Mouse (Mus musculus): Measurements from ENCODE around the gene Celsr3. TPM values are rescaled to one million over a fixed set of nuclear protein-coding genes. Genes with fewer than 3 reads are reported as not detected.

The Celsr3 gene
- total and polyA plus RNA-seq, 2 experiments from 2014 or later = 6.8 to 52.2 TPM

- no peak for TF ChIP-seq CTCF (IDR thresholded peaks at IDR 0.05; ENCODE audit: low read depth)
- H3K36me3 ChIP-seq (ENCODE audit: insufficient read depth) = peaks cover 51% of the 10 kb centered on the region
- H3K4me3 ChIP-seq (ENCODE audit: low read depth, low read length) = peak within 1 kb of the TSS; percentile 66
- 96% methylated on average over 3 of the region's 3 CpGs for WGBS
- no peaks in the 10 kb centered on the region for H3K9me3 ChIP-seq (ENCODE audit: low read length)
- H3K4me1 ChIP-seq (ENCODE audit: insufficient read depth) = 0 out of 2 replicates have a peak, but pooled peaks cover 3% of the 10 kb centered on the region
- DNase-seq (no peak), ATAC-seq (no peak)
- peak within 1 kb of the TSS; percentile 69 for H3K4me2 ChIP-seq (ENCODE audit: low read depth)
- peak within 1 kb of the TSS; percentile 66 for H3K9ac ChIP-seq
- no peaks in the 10 kb centered on the region for H3K27me3 ChIP-seq (ENCODE audit: insufficient read depth, low read length)
- peak within 1 kb of the TSS; percentile 64 for H3K27ac ChIP-seq (ENCODE audit: low read depth, low read length)
These were observed 26.9 kb downstream of the Celsr3 start, which contains the start of gene Slc26a6 for GRCm38 (mm10) chr9:108852976-108853375. TSS of gene Slc26a6 (plus strand) at chr9:108853283.

GRCm38 (mm10) chr9:108853635-108854240, 27.6 kb downstream of the Celsr3 start:
- peak; percentile 72 for TF ChIP-seq CTCF (IDR thresholded peaks at IDR 0.05; ENCODE audit: low read depth)
- peak overlapping the region; percentile 66 for H3K9ac ChIP-seq
- H3K27me3 ChIP-seq (ENCODE audit: insufficient read depth, low read length) = no peaks in the 10 kb centered on the region
- H3K27ac ChIP-seq (ENCODE audit: low read depth, low read length) = peak overlapping the region; percentile 64
- 0 out of 2 replicates have a peak, but pooled peaks cover 3% of the 10 kb centered on the region for H3K4me1 ChIP-seq (ENCODE audit: insufficient read depth)
- DNase-seq (peak; percentile 94), ATAC-seq (peak; percentile 94)
- H3K4me2 ChIP-seq (ENCODE audit: low read depth) = peak overlapping the region; percentile 69
- peaks cover 51% of the 10 kb centered on the region for H3K36me3 ChIP-seq (ENCODE audit: insufficient read depth)
- H3K4me3 ChIP-seq (ENCODE audit: low read depth, low read length) = peak overlapping the region; percentile 66
- 4% methylated on average over 24 of the region's 25 CpGs for WGBS
- no peaks in the 10 kb centered on the region for H3K9me3 ChIP-seq (ENCODE audit: low read length)

GRCm38 (mm10) chr9:108854241-108854696, 28.1 kb downstream of the Celsr3 start:
- Histone ChIP-seq H3K4me3 (ENCODE audit: low read depth, low read length) (peak overlapping the region; percentile 66), H3K9me3 (ENCODE audit: low read length) (no peaks in the 10 kb centered on the region), H3K4me1 (ENCODE audit: insufficient read depth) (0 out of 2 replicates have a peak, but pooled peaks cover 3% of the 10 kb centered on the region), H3K4me2 (ENCODE audit: low read depth) (peak overlapping the region; percentile 69), H3K9ac (peak overlapping the region; percentile 66), H3K27me3 (ENCODE audit: insufficient read depth, low read length) (no peaks in the 10 kb centered on the region), H3K36me3 (ENCODE audit: insufficient read depth) (peaks cover 51% of the 10 kb centered on the region), H3K27ac (ENCODE audit: low read depth, low read length) (peak overlapping the region; percentile 64)
- peak; percentile 88 for ATAC-seq
- no peak for TF ChIP-seq CTCF (IDR thresholded peaks at IDR 0.05; ENCODE audit: low read depth)
- under 1% methylated on average over 28 of the region's 28 CpGs for WGBS
- peak; percentile 89 for DNase-seq

- Histone ChIP-seq H3K4me2 (ENCODE audit: low read depth) (no peak overlapping the region), H3K4me3 (ENCODE audit: low read depth, low read length) (no peak overlapping the region), H3K4me1 (ENCODE audit: insufficient read depth) (0 out of 2 replicates have a peak, but pooled peaks cover 3% of the 10 kb centered on the region), H3K9me3 (ENCODE audit: low read length) (no peaks in the 10 kb centered on the region), H3K9ac (no peak overlapping the region), H3K27me3 (ENCODE audit: insufficient read depth, low read length) (no peaks in the 10 kb centered on the region), H3K36me3 (ENCODE audit: insufficient read depth) (peaks cover 43% of the 10 kb centered on the region), H3K27ac (ENCODE audit: low read depth, low read length) (no peak overlapping the region)
- ATAC-seq = no peak
- no peak for DNase-seq
- no peak for TF ChIP-seq CTCF (IDR thresholded peaks at IDR 0.05; ENCODE audit: low read depth)
- 64% methylated on average over 5 of the region's 5 CpGs for WGBS
These were observed 29.2 kb downstream of the Celsr3 start for GRCm38 (mm10) chr9:108855335-108855734.

GRCm38 (mm10) chr9:108858792-108859527, 32.8 kb downstream of the Celsr3 start:
- H3K36me3 ChIP-seq (ENCODE audit: insufficient read depth) = peaks cover 41% of the 10 kb centered on the region
- no peaks in the 10 kb centered on the region for H3K4me1 ChIP-seq (ENCODE audit: insufficient read depth)
- no peaks in the 10 kb centered on the region for H3K27me3 ChIP-seq (ENCODE audit: insufficient read depth, low read length)
- DNase-seq = no peak
- no peak for ATAC-seq
- no peak overlapping the region for H3K4me2 ChIP-seq (ENCODE audit: low read depth)
- WGBS = 77% methylated on average over 8 of the region's 8 CpGs
- H3K9me3 ChIP-seq (ENCODE audit: low read length) = no peaks in the 10 kb centered on the region
- no peak overlapping the region for H3K27ac ChIP-seq (ENCODE audit: low read depth, low read length)
- H3K9ac ChIP-seq = no peak overlapping the region
- no peak overlapping the region for H3K4me3 ChIP-seq (ENCODE audit: low read depth, low read length)
- no peak for TF ChIP-seq CTCF (IDR thresholded peaks at IDR 0.05; ENCODE audit: low read depth)

Small RNA genes within 50 kb of the gene (microRNA-seq; reads per million reads assigned to microRNA genes)
- gene Gm23156 = 0 reads per million in 2 experiments

Other genes with a start within 250 kb of the Celsr3 start
- 353 and 511 TPM in 2 replicates for gene Wdr6, start 247.6 kb upstream of the Celsr3 start, total RNA-seq (2014; rRNA removed)
- gene Wdr6, start 247.6 kb upstream of the Celsr3 start, polyA plus RNA-seq (2015; fragmentation: Nextera tagmentation; extraction: Ambion mirVana) = 206 and 283 TPM in 2 replicates
- gene P4htm, start 228.7 kb upstream of the Celsr3 start, total RNA-seq (2014; rRNA removed) = 29.2 and 39.3 TPM in 2 replicates
- 35.4 and 39.9 TPM in 2 replicates for gene P4htm, start 228.7 kb upstream of the Celsr3 start, polyA plus RNA-seq (2015; fragmentation: Nextera tagmentation; extraction: Ambion mirVana)
- 68.2 and 70.9 TPM in 2 replicates for gene Arih2, start 176.9 kb upstream of the Celsr3 start, total RNA-seq (2014; rRNA removed)
- gene Arih2, start 176.9 kb upstream of the Celsr3 start, polyA plus RNA-seq (2015; fragmentation: Nextera tagmentation; extraction: Ambion mirVana) = 32.3 and 40.3 TPM in 2 replicates
- gene Slc25a20, start 164.2 kb upstream of the Celsr3 start, total RNA-seq (2014; rRNA removed) = 37.6 and 40.5 TPM in 2 replicates
- gene Slc25a20, start 164.2 kb upstream of the Celsr3 start, polyA plus RNA-seq (2015; fragmentation: Nextera tagmentation; extraction: Ambion mirVana) = 35.2 and 39.6 TPM in 2 replicates
- gene Prkar2a, start 137.0 kb upstream of the Celsr3 start, total RNA-seq (2014; rRNA removed) = 81.2 and 104 TPM in 2 replicates
- gene Prkar2a, start 137.0 kb upstream of the Celsr3 start, polyA plus RNA-seq (2015; fragmentation: Nextera tagmentation; extraction: Ambion mirVana) = 23.0 and 34.3 TPM in 2 replicates
- 136 and 140 TPM in 2 replicates for gene Ip6k2, start 42.5 kb upstream of the Celsr3 start, total RNA-seq (2014; rRNA removed)
- gene Ip6k2, start 42.5 kb upstream of the Celsr3 start, polyA plus RNA-seq (2015; fragmentation: Nextera tagmentation; extraction: Ambion mirVana) = 218 and 226 TPM in 2 replicates
- 27.4 and 27.6 TPM in 2 replicates for gene Nckipsd, start 18.0 kb upstream of the Celsr3 start, total RNA-seq (2014; rRNA removed)
- 18.6 and 24.5 TPM in 2 replicates for gene Nckipsd, start 18.0 kb upstream of the Celsr3 start, polyA plus RNA-seq (2015; fragmentation: Nextera tagmentation; extraction: Ambion mirVana)
- gene Slc26a6, start 27.0 kb downstream of the Celsr3 start, total RNA-seq (2014; rRNA removed) = 19.4 and 29.6 TPM in 2 replicates
- 15.9 and 18.0 TPM in 2 replicates for gene Slc26a6, start 27.0 kb downstream of the Celsr3 start, polyA plus RNA-seq (2015; fragmentation: Nextera tagmentation; extraction: Ambion mirVana)
- gene Tmem89, start 88.3 kb downstream of the Celsr3 start, total RNA-seq (2014; rRNA removed) = 0.23 and 0.24 TPM in 2 replicates
- 0.20 and 0.33 TPM in 2 replicates for gene Tmem89, start 88.3 kb downstream of the Celsr3 start, polyA plus RNA-seq (2015; fragmentation: Nextera tagmentation; extraction: Ambion mirVana)
- 327 and 365 TPM in 2 replicates for gene Uqcrc1, start 110.3 kb downstream of the Celsr3 start, total RNA-seq (2014; rRNA removed)
- gene Uqcrc1, start 110.3 kb downstream of the Celsr3 start, polyA plus RNA-seq (2015; fragmentation: Nextera tagmentation; extraction: Ambion mirVana) = 482 and 490 TPM in 2 replicates
- gene Col7a1, start 127.3 kb downstream of the Celsr3 start, total RNA-seq (2014; rRNA removed) = 2.7 and 5.4 TPM in 2 replicates
- 1.3 and 1.6 TPM in 2 replicates for gene Col7a1, start 127.3 kb downstream of the Celsr3 start, polyA plus RNA-seq (2015; fragmentation: Nextera tagmentation; extraction: Ambion mirVana)
- gene Ucn2, start 159.7 kb downstream of the Celsr3 start, total RNA-seq (2014; rRNA removed) = 0.23 TPM in 1 of 2 replicates, not detected in the other
- gene Ucn2, start 159.7 kb downstream of the Celsr3 start, polyA plus RNA-seq (2015; fragmentation: Nextera tagmentation; extraction: Ambion mirVana) = not detected in 2 replicates
- gene Pfkfb4, start 165.5 kb downstream of the Celsr3 start, total RNA-seq (2014; rRNA removed) = 27.1 and 46.4 TPM in 2 replicates
- gene Pfkfb4, start 165.5 kb downstream of the Celsr3 start, polyA plus RNA-seq (2015; fragmentation: Nextera tagmentation; extraction: Ambion mirVana) = 16.6 and 21.7 TPM in 2 replicates
- gene Shisa5, start 212.2 kb downstream of the Celsr3 start, total RNA-seq (2014; rRNA removed) = 66.2 and 68.4 TPM in 2 replicates
- 75.9 and 77.3 TPM in 2 replicates for gene Shisa5, start 212.2 kb downstream of the Celsr3 start, polyA plus RNA-seq (2015; fragmentation: Nextera tagmentation; extraction: Ambion mirVana)
- gene Trex1, start 233.4 kb downstream of the Celsr3 start, total RNA-seq (2014; rRNA removed) = 22.5 and 25.3 TPM in 2 replicates
- gene Trex1, start 233.4 kb downstream of the Celsr3 start, polyA plus RNA-seq (2015; fragmentation: Nextera tagmentation; extraction: Ambion mirVana) = 16.5 and 20.3 TPM in 2 replicates
- 45.2 and 46.1 TPM in 2 replicates for gene Atrip, start 247.8 kb downstream of the Celsr3 start, total RNA-seq (2014; rRNA removed)
- 34.6 and 34.8 TPM in 2 replicates for gene Atrip, start 247.8 kb downstream of the Celsr3 start, polyA plus RNA-seq (2015; fragmentation: Nextera tagmentation; extraction: Ambion mirVana)